Mouse (Mus musculus) T-helper 2 cell (primary cell): ENCODE measurements around the gene Lcn2.
"Not testable (repeated sequence)": the region's sequence is repeated elsewhere in the genome, so short reads cannot be mapped to it uniquely, and the experiment has no call there.

ENCODE experiments used
- in situ Hi-C: fragments of 300-600 bp; cut with MboI, MseI; formaldehyde crosslinking; loops from one replicate; pipeline ENCODE4 v1.15.1; 2025; ENCODE audit warnings: high pct_unique_total_duplicates

The Lcn2 gene

GRCm38 (mm10) chr2:32367315-32367714 is 20.7 kb downstream of the Lcn2 start:
- in situ Hi-C loops, result no loop called here

GRCm38 (mm10) chr2:32364121-32364520 is 23.9 kb downstream of the Lcn2 start:
- in situ Hi-C loops, result no loop called here

GRCm38 (mm10) chr2:32363376-32364106 is 24.5 kb downstream of the Lcn2 start:
- in situ Hi-C loops, result no loop called here

- in situ Hi-C loops, result no loop called here
Measured at GRCm38 (mm10) chr2:32362817-32363340, 25.2 kb downstream of the Lcn2 start.

GRCm38 (mm10) chr2:32362274-32362673 is 25.8 kb downstream of the Lcn2 start:
- in situ Hi-C loops, result not testable (repeated sequence)

DNA sequence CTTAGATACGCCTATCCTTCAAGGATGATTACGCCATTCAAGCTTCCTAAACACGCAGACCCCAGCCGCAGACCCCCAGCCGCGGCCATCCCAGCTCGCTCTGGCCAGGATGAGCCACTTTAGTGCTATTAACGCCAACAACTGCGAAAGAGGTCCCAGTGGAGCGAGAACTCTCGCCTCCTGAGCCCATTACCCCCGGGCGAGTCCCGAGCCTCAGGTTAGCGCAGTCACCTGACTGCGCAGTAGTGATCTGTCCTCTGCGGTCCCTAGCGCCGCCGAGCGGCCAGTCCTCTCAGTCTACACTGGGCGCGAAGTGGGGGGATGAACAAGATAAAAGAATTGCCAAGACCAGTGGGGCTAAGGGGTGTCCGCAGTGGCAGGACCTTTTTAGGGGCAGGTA is 26.6 kb downstream of the Lcn2 start:
- in situ Hi-C loops, result no loop called here

DNA sequence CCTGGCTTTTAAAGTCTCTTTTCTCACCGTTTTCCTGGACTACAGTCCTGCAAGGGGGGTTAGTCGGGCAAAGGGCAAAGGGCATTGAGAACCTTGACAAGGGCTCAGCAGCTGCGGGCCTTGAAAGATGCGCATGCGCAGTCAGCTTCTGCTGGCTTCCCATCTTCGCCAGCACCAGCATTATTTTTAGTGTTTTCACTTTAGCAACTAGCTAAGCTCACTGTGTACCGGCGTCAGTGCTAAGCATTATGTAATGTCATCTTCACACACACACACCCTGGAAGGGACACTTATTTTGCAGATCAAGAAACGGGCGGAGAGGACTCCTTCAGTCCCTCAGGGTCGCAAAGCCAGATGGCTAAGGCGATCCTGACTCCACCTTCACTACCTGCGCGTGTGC is 27.3 kb downstream of the Lcn2 start:
- in situ Hi-C loops, result no loop called here

DNA sequence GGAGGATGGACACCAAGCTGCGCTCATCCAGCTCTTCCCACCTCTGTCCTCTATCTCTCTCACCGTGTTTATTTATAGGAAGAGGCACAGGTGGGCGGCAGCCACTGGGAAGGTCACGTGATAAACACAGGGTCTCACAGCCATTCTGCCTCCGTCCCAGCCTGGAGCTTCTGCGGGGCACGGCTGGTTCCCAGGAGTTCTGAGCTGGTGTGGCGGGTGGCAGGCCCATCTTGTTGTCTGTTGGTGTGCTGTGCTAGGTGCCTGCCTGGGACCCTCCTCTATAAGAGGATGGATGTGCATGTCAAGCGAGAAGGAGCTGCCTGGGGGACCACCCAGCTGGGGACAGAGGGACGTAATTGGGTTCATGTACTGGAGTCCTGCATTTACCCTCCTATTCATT is 29.7 kb downstream of the Lcn2 start:
- in situ Hi-C loops, result no loop called here

- in situ Hi-C loops, result no loop called here
Measured at GRCm38 (mm10) chr2:32357710-32358109, 30.3 kb downstream of the Lcn2 start.

- in situ Hi-C loops, result no loop called here
Measured at GRCm38 (mm10) chr2:32356216-32356615, 31.8 kb downstream of the Lcn2 start.

GRCm38 (mm10) chr2:32354336-32354895 is 33.6 kb downstream of the Lcn2 start:
- in situ Hi-C loops, result no loop called here

DNA sequence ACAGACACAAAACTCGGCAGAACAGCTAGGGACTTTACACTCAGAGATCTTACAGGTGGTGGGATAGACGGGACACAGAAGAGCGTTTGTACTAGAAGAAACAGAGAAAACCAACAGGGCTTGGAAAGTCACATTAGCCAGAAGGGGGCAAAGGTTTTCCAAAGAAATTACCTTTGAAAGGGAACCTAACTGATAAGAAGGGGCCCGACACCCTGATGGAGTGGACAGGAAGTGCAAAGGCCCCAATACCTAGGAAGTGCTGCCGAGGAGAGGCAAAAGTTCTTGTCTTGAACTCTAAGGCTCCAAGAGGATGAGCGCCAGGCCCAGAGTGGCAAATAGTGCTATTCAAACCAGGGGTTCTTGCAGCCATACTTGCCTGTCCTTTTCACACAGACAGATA is 34.2 kb downstream of the Lcn2 start:
- in situ Hi-C loops, result no loop called here

- in situ Hi-C loops, result no loop called here
Measured at GRCm38 (mm10) chr2:32353007-32353542, 35.0 kb downstream of the Lcn2 start, which contains the start of gene Dnm1. Gene Dnm1, minus strand, starts transcription at chr2:32353338.

GRCm38 (mm10) chr2:32352151-32353006 is 35.7 kb downstream of the Lcn2 start, which contains the start of gene Ciz1:
Gene Ciz1, plus strand, starts transcription at chr2:32352327.
- in situ Hi-C loops, result no loop called here

GRCm38 (mm10) chr2:32351471-32351961 is 36.5 kb downstream of the Lcn2 start:
- in situ Hi-C loops, result no loop called here

- in situ Hi-C loops, result no loop called here
Measured at GRCm38 (mm10) chr2:32350471-32351051, 37.5 kb downstream of the Lcn2 start.

DNA sequence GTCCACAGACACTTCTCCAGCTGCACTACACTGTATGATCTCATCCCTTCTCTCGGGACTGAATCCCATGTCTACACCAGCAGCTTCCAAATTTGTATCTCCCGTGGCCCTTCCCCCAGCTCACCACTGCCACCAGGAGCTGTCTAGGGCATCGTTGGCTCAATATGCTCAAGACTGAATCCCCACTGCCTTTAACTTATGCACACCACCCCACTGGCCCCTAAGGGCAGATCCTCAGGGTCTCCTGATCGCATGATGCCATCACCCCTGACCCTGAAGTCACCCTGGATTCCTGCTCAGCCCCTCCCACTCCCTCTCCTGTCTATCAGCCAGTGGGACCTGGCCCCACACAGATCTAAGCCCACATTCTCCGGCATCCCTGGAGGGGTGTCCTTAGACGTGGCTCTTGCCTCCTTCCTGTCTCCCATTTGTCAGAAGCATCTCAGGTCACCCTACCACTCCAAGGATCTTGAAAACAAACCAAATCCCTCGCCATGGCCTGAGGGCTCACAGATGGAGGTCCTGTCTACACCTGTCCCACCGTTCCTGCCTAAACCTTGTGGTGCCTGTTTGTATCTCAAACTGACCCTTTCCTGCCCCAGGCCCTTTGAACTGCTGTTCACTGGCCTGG is 38.3 kb downstream of the Lcn2 start:
- in situ Hi-C loops, result no loop called here

DNA sequence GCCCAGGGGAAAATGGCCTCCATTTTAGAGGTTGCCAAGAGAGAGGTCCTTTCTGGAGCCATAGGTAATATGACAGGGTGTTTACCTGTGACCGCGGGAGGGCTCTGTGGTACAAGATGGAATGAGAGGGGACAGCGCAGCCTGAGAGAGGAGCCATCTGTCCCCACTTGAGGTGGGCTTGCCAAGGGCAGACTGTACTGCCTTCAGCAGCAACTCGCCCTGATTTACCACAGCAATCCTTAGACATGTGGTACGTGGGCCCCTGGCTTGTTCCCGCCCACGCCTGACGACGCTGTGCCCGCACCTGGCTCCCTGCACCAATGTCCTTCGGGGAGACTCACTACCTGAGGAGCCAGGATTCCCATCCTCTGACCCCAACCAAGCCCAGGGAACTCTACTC is 39.7 kb downstream of the Lcn2 start:
- in situ Hi-C loops, result no loop called here

DNA sequence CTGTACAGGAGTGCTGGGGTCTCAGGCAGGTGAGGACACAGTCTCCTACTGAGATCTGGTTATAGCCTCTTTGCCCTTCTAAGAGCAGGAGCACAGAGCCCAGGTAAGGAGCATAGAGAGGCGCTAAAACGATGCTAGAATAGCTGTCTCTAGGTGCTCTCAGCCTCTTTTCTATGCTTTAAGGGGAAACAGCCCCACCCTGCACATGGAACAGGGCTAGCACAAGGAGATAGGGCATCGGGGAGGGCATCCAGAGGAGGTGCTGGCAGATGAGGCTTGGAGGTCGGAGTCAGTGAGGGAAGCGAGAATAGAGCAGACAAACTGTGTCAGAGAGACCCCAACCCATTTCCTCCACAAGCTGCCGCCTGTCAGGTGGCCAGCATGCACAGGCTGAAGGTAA is 41.0 kb downstream of the Lcn2 start:
- in situ Hi-C loops, result no loop called here

DNA sequence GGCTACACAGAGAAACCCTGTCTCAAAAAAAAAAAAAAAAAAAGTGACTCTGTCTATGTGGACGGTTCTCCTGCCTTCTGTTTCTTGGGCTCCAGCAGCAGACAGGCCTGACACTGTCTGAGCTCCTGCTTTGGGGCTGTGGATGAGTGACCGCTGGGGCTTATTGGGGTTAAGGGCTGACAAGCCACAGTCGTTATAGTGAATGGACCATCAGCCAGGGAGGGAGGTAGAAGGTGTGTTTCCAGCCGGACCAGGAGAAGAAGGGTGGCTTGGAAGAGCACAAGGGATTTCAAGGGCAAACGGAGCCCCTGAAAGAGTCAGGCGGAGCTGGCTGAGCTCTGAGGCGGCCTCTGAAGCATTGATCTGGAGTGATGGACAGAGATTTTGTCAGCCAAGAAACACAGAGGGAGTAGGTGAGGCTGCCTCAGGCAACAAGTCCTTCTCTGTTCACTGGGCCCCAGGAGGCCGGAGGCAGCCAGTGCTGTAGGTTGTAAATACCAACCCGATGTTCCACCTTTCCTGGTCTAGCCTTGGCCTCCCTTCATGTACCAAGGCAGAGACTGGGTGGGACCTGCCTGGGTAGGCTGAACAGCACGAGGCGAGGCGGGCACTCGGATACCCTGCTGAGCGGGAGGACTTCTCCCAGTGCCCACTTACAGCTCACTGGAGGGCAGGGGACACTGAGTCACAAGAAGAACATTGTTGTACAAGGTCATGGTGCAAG is 43.3 kb downstream of the Lcn2 start:
- in situ Hi-C loops, result no loop called here
